Mouse (Mus musculus) embryonic stem cell, embryonic (primary cell): ENCODE results near the gene Rhox3h.
"Not testable (repeated sequence)": the region's sequence is repeated elsewhere in the genome, so short reads cannot be mapped to it uniquely, and the experiment has no call there.

ENCODE experiments used
- CTCF ChIA-PET, 4 experiments: fragments of 300-600 bp in 2 of 4; fragments of 350-600 bp in 2 of 4; sonication (Branson Sonifier 250); formaldehyde crosslinking; loops; one replicate each; lab custom pipeline; 2022; ENCODE audit warnings: inconsistent platforms in 2 of 4; lab: Charles Lee
- POLR2A ChIA-PET, 4 experiments: fragments of 300-600 bp in 2 of 4; fragments of 350-600 bp in 2 of 4; sonication (Branson Sonifier 250); formaldehyde crosslinking; loops; one replicate each; lab custom pipeline; 2022; ENCODE audit warnings: antibody characterized with exemption in 4 of 4, inconsistent platforms in 1 of 4; lab: Charles Lee

Rhox3h gene

GRCm38 (mm10) chrX:37668664-37669063 is at the start of gene Rhox3h:
Rhox3h (minus strand) TSS chrX:37668764.
- CTCF ChIA-PET, POLR2A ChIA-PET: not testable (repeated sequence)

- CTCF ChIA-PET = interaction anchor here in 1 of 4 experiments (0.6 kb wide), 1 partner anchor 949 kb away, joined by 3 read pairs; no protein-coding TSS in a partner anchor
Observed at GRCm38 (mm10) chrX:37701821-37702387, 33.3 kb upstream of the Rhox3h start.

GRCm38 (mm10) chrX:37692261-37692660 is 23.7 kb upstream of the Rhox3h start:
- POLR2A ChIA-PET = no interaction called here
- CTCF ChIA-PET = no interaction called here

More at GRCm38 (mm10) chrX:37701821-37702387, 33.3 kb upstream of the Rhox3h start:
- POLR2A ChIA-PET = no interaction called here

GRCm38 (mm10) chrX:37683031-37683715 is 14.6 kb upstream of the Rhox3h start:
- CTCF ChIA-PET = no interaction called here
- POLR2A ChIA-PET = no interaction called here

- POLR2A ChIA-PET, CTCF ChIA-PET: not testable (repeated sequence)
Observed at GRCm38 (mm10) chrX:37673177-37673576, 4.6 kb upstream of the Rhox3h start, which contains the start of gene Rhox2h. Rhox2h (minus strand) TSS chrX:37673277.

- CTCF ChIA-PET, POLR2A ChIA-PET: not testable (repeated sequence)
Observed at GRCm38 (mm10) chrX:37651227-37651626, 17.3 kb downstream of the Rhox3h start, which contains the start of gene Rhox4g. Rhox4g (minus strand) TSS chrX:37651327.

- POLR2A ChIA-PET, CTCF ChIA-PET: not testable (repeated sequence)
Observed at GRCm38 (mm10) chrX:37643370-37643769, 25.2 kb downstream of the Rhox3h start, which contains the start of gene Rhox2g. Rhox2g (minus strand) TSS chrX:37643470.

- POLR2A ChIA-PET, CTCF ChIA-PET: not testable (repeated sequence)
Observed at GRCm38 (mm10) chrX:37628512-37628911, 40.1 kb downstream of the Rhox3h start, which contains the start of gene Rhox3g. Rhox3g (minus strand) TSS chrX:37628612.
